Mouse (Mus musculus): ENCODE results near the gene Arhgap28. TPM values are rescaled to one million over a fixed set of nuclear protein-coding genes. Genes with fewer than 3 reads are reported as not detected.

The Arhgap28 gene
- polyA plus RNA-seq, 2 experiments: 0.57 to 0.91 TPM

DNA sequence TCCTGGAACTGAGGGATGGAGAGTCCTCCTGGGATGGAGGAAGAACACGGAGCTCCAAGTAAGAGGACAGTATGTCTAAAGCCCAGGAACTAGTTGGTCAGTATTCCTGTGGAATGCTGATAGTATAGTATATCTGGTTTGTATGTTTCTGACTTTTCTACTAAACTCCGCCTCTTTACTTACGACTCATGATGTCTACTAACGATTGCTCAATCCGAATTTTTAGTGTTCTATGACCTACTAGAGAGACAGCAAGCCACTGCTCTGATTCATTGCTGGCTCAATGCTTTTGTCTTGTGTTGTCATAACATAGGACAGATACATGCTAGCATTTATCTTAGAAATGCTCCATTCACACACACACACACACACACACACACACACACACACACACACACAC is 24.7 kb downstream of the Arhgap28 start:
- Histone ChIP-seq H3K27ac (no peak overlapping the region), H3K4me1 (replicated peaks; ENCODE audit: control insufficient read depth in 2 of 2, insufficient read depth in 2 of 2, low read length in 1 of 2) (peaks cover 0 to 2% of the 10 kb centered on the region in 2 experiments; a peak in 1 of 4 replicates), H3K36me3 (replicated peaks; ENCODE audit: control insufficient read depth, insufficient read depth, low read depth) (no peaks in the 10 kb centered on the region), H3K4me3 (ENCODE audit: insufficient read depth in 1 of 2, low read depth in 2 of 2, low read length in 2 of 2) (no peak overlapping the region), H3K9me3 (ENCODE audit: control insufficient read depth, low read length) (no peaks in the 10 kb centered on the region), H3K4me2 (ENCODE audit: low read depth) (no peak overlapping the region), H3K9ac (replicated peaks) (no peak overlapping the region), H3K27me3 (ENCODE audit: control insufficient read depth, insufficient read depth, low read length) (no peaks in the 10 kb centered on the region)
- TF ChIP-seq CTCF (IDR thresholded peaks at IDR 0.05; ENCODE audit: low read depth): no peak
- TF ChIP-seq EP300 (IDR thresholded peaks at IDR 0.05; ENCODE audit: low read depth): no peak
- 68% methylated on average over 5 of the region's 5 CpGs for WGBS (ENCODE audit: insufficient replicate concordance)
- ATAC-seq (ENCODE audit: insufficient read depth) (no peak), DNase-seq (ENCODE audit: low read depth in 3 of 3, low spot score in 3 of 3) (no peak)

DNA sequence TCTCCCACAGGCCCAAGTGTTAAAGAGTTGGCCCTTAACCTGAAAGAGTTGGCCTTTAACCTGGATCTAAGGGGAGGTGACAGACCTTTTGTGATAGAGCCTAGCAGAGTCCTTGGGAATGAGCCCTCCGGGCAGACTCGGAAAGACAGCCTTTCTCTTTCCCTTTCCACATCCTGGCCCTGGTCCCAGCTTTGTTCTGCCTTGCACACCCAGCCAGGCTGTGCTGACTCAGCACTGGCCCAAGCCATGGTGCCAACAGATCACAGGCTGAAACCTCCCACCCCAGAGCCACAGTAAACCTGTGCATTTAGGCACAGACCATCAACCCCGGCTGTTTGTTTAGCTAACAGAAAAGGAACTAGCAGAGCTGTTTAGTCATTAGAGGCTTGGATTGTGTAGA is 25.1 kb downstream of the Arhgap28 start:
- Histone ChIP-seq H3K27ac (no peak overlapping the region), H3K9ac (replicated peaks) (no peak overlapping the region), H3K4me2 (ENCODE audit: low read depth) (no peak overlapping the region), H3K9me3 (ENCODE audit: control insufficient read depth, low read length) (no peaks in the 10 kb centered on the region), H3K27me3 (ENCODE audit: control insufficient read depth, insufficient read depth, low read length) (no peaks in the 10 kb centered on the region), H3K4me3 (ENCODE audit: insufficient read depth in 1 of 2, low read depth in 2 of 2, low read length in 2 of 2) (no peak overlapping the region), H3K36me3 (replicated peaks; ENCODE audit: control insufficient read depth, insufficient read depth, low read depth) (no peaks in the 10 kb centered on the region), H3K4me1 (replicated peaks; ENCODE audit: control insufficient read depth in 2 of 2, insufficient read depth in 2 of 2, low read length in 1 of 2) (peaks cover 0 to 2% of the 10 kb centered on the region in 2 experiments; a peak in 1 of 4 replicates)
- DNase-seq (ENCODE audit: low read depth in 3 of 3, low spot score in 3 of 3) (no peak), ATAC-seq (ENCODE audit: insufficient read depth) (no peak)
- 38% methylated on average over 3 of the region's 3 CpGs for WGBS (ENCODE audit: insufficient replicate concordance)
- TF ChIP-seq CTCF (IDR thresholded peaks at IDR 0.05; ENCODE audit: low read depth) (no peak), EP300 (IDR thresholded peaks at IDR 0.05; ENCODE audit: low read depth) (no peak)

- Histone ChIP-seq H3K4me1 (replicated peaks; ENCODE audit: control insufficient read depth in 2 of 2, insufficient read depth in 2 of 2, low read length in 1 of 2) (peaks cover 0 to 2% of the 10 kb centered on the region in 2 experiments; a peak in 1 of 4 replicates), H3K27ac (no peak overlapping the region), H3K9me3 (ENCODE audit: control insufficient read depth, low read length) (no peaks in the 10 kb centered on the region), H3K4me3 (ENCODE audit: insufficient read depth in 1 of 2, low read depth in 2 of 2, low read length in 2 of 2) (no peak overlapping the region), H3K9ac (replicated peaks) (no peak overlapping the region), H3K4me2 (ENCODE audit: low read depth) (no peak overlapping the region), H3K36me3 (replicated peaks; ENCODE audit: control insufficient read depth, insufficient read depth, low read depth) (no peaks in the 10 kb centered on the region), H3K27me3 (ENCODE audit: control insufficient read depth, insufficient read depth, low read length) (no peaks in the 10 kb centered on the region)
- ATAC-seq (ENCODE audit: insufficient read depth) (no peak), DNase-seq (ENCODE audit: low read depth in 3 of 3, low spot score in 3 of 3) (no peak)
- 28% methylated on average over 2 of the region's 2 CpGs for WGBS (ENCODE audit: insufficient replicate concordance)
- TF ChIP-seq EP300 (IDR thresholded peaks at IDR 0.05; ENCODE audit: low read depth) (no peak), CTCF (IDR thresholded peaks at IDR 0.05; ENCODE audit: low read depth) (no peak)
Observed at GRCm38 (mm10) chr17:67976465-67976864, 27.5 kb downstream of the Arhgap28 start.

DNA sequence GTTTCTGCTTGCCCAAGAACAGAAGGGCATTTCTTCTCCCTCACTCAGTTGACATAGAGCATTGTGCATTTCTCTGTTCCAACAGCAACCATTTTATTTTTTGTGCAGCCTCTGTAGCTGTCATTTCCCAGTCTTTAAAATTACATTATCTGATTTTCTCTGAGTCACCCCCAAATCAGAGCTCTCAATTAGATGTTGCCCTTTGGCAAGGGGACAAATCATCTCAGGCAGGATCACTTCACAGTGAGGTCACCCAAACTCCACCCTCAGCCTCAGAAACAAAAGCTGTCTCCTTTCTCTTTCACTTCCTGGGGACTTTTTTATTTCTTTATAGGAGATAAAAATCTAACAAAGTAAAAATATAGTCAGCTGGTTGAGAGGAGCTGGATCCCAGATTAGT is 27.9 kb downstream of the Arhgap28 start:
- TF ChIP-seq CTCF (IDR thresholded peaks at IDR 0.05; ENCODE audit: low read depth): no peak
- TF ChIP-seq EP300 (IDR thresholded peaks at IDR 0.05; ENCODE audit: low read depth): no peak
- ATAC-seq (ENCODE audit: insufficient read depth) (no peak), DNase-seq (ENCODE audit: low read depth in 3 of 3, low spot score in 3 of 3) (no peak)
- Histone ChIP-seq H3K9me3 (ENCODE audit: control insufficient read depth, low read length) (no peaks in the 10 kb centered on the region), H3K27ac (no peak overlapping the region), H3K4me1 (replicated peaks; ENCODE audit: control insufficient read depth in 2 of 2, insufficient read depth in 2 of 2, low read length in 1 of 2) (peaks cover 0 to 2% of the 10 kb centered on the region in 2 experiments; a peak in 1 of 4 replicates), H3K9ac (replicated peaks) (no peak overlapping the region), H3K36me3 (replicated peaks; ENCODE audit: control insufficient read depth, insufficient read depth, low read depth) (no peaks in the 10 kb centered on the region), H3K4me2 (ENCODE audit: low read depth) (no peak overlapping the region), H3K27me3 (ENCODE audit: control insufficient read depth, insufficient read depth, low read length) (no peaks in the 10 kb centered on the region), H3K4me3 (ENCODE audit: insufficient read depth in 1 of 2, low read depth in 2 of 2, low read length in 2 of 2) (no peak overlapping the region)

- no peak overlapping the region for H3K4me2 ChIP-seq (ENCODE audit: low read depth)
- no peaks in the 10 kb centered on the region for H3K36me3 ChIP-seq (replicated peaks; ENCODE audit: control insufficient read depth, insufficient read depth, low read depth)
- H3K4me1 ChIP-seq (replicated peaks; ENCODE audit: control insufficient read depth in 2 of 2, insufficient read depth in 2 of 2, low read length in 1 of 2): peaks cover 0 to 2% of the 10 kb centered on the region in 2 experiments; a peak in 1 of 4 replicates
- no peak for TF ChIP-seq EP300 (IDR thresholded peaks at IDR 0.05; ENCODE audit: low read depth)
- TF ChIP-seq CTCF (IDR thresholded peaks at IDR 0.05; ENCODE audit: low read depth): no peak
- H3K27me3 ChIP-seq (ENCODE audit: control insufficient read depth, insufficient read depth, low read length): no peaks in the 10 kb centered on the region
- H3K9ac ChIP-seq (replicated peaks): no peak overlapping the region
- no peak overlapping the region for H3K27ac ChIP-seq
- no peak overlapping the region for H3K4me3 ChIP-seq (ENCODE audit: insufficient read depth in 1 of 2, low read depth in 2 of 2, low read length in 2 of 2)
- H3K9me3 ChIP-seq (ENCODE audit: control insufficient read depth, low read length): no peaks in the 10 kb centered on the region
- WGBS (ENCODE audit: insufficient replicate concordance): 32% methylated on average over 2 of the region's 2 CpGs
- ATAC-seq (ENCODE audit: insufficient read depth): no peak
- DNase-seq (ENCODE audit: low read depth in 3 of 3, low spot score in 3 of 3): no peak
Observed at GRCm38 (mm10) chr17:67974679-67975078, 29.2 kb downstream of the Arhgap28 start.
